Mouse (Mus musculus) heart, postnatal 14 days (tissue): ENCODE measurements around the gene Stkld1. TPM values are rescaled to one million over a fixed set of nuclear protein-coding genes. Genes with fewer than 3 reads are reported as not detected.

Source experiments
- DNase-seq, 2 experiments: peaks; one replicate each; pipeline ENCODE4 v3.0.0; 2021 to 2022
- intact Hi-C: fragments of 180-260 bp; cut with DNase I; formaldehyde crosslinking; loops from one replicate; pipeline ENCODE4 v1.15.1; 2025
- total RNA-seq, 2 experiments: library from RNA; stranded (reverse); gene quantifications; 2 replicates each; pipeline ENCODE4 v1.2.3; 2021

Gene Stkld1
- total RNA-seq, 2 experiments from 2014 or later: 0.29 TPM; not detected in 1

DNA sequence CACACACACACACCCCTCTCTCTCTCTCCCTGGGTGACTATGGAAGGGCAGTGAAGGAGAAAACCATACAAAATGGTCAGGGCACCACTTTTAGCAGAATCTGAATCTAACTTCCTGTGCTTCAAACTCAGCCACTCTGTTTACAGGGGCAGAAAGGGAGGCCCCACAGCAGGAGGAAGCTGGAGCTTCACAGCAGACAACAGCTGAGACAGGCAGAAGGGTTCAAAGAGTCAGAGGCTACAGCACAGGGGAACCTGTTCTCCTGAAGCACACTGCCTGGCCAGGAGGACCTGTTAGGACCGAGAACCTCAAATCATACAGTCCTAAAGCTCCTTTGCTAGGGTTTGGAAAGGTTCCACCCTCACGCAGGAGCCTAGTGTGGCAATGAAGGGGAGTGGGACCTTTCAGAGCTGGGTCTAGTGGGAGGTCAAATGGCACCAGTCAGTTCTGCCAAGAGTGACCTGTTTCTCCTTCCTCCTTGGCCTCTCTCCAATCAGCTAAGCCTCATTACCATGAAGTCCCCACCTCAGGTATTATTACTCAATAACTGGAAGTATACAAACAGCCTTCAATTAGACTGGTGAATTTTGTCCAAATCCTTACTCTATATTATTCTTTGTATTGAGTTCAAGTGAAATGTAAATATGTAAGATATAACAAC is 21.0 kb downstream of the Stkld1 start:
- intact Hi-C loops: no loop called here
- no peak for DNase-seq

DNA sequence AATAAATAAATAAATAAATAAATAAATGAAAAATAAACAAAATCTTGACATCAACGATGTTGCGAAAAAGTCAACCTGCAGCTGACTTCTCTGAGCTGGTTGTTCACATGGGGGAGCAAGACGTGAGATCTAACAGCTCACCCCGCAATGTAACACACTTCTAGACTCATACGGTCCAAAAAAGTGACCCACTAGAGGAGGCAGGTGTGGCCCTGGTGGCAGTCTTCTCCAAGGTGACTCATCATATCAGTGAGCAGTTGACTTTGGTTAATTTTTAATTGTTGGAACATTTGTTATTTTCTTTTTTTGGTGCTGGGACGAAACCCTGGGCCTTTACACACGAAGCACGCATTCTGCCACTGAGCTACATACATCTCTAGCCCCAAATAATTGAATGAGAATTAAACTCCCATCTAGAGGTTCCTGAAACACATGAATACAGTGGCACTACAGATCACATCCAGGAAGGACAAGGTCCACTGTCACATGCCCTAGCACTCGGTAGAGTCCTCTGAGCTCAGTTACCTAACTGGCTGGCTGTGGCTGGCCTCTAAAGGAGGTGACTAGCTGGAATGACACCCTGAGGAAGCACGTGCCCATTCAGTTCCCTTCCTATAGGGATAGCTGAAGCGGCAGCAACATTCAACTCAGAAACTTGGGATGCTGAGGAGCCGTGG is 23.1 kb downstream of the Stkld1 start:
- no peak for DNase-seq
- intact Hi-C loops: no loop called here

DNA sequence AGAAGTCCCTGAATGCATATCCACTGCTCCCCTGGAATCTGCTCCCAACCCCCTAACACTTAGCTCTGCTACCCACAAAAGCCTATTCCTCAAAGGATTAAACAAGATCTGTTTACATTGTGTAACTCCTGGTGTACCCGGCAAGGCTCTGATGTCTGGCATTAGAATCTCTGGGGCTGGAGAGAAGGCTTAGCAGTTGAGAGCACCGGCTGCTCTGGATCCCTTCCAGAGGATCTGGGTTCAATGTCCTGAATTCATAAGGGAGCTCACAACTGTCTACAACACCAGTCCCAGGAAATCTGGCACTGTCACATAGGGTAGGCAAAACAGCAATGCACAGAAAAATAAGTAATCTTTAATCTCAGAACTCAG is 23.6 kb downstream of the Stkld1 start:
- no peak for DNase-seq
- intact Hi-C loops: no loop called here

DNA sequence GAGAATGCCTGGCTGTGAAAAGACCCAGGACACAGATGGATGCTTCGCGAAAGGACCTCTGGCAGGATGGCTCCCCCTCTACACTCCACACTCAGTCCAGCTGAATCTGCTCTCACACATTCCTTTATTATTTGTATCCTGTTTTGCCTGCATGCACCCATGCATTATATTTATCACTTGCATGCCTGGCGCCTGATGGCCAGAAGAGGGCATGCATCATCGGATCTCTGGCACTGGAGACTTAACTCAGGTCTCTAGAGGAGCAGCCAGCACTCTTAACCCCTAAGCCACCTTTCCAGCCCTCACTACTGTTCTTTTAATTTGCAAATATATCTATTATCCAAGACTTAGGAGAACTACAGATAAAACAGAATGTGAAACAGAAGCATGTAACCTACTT is 26.9 kb downstream of the Stkld1 start:
- DNase-seq: no peak
- intact Hi-C loops: loop anchor here (10.0 kb wide), 1 partner anchor 316 kb away; no protein-coding TSS in a partner anchor

DNA sequence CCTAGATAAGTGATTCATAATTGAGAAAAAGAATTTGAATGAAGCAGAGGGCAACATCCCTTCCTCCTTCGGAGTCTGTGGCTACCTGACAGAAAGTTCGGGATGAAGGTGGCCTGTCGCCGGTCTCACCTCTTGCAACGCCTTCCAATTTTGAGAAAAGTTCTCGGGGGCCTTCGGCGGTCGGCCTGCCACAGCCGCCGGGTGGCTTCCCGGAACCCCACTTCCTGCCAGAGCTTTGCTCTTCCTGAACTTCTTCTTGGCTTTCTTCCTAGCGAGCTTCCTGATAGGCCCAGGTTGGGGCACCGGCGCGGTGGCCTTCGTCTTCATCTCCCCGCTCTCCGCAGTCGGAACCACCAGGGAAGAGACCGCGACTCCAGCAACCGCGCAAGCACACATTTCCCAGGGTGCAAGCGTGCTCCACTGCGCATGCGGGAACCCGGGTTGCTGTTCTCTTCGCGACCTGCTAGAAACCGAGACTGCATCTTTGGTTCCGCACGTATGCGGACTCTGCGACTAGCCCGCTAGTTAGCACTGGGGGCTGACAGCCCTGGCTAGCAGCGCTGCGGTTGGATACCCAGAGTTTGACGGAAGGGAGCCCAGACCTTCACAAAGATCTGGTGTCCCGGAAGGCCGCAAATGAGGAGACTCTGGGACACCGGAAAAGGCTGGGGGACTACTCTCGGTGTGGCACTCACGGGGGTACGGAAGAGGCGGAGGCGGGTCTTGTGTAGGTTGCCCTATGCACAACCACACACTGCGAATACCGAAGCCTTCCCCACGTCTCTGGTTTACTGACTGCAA is 30.3 kb downstream of the Stkld1 start, which contains the start of gene Rexo4:
Gene Rexo4, minus strand, starts transcription at position 464 of the 801 bp plus-strand sequence.
- intact Hi-C loops: loop anchor here (2.0 to 10.0 kb wide), 3 partner anchors 45 to 319 kb away; partner anchors contain the start of genes Cacfd1, Med22 and Rpl7a
- DNase-seq: peak; percentile 94

DNA sequence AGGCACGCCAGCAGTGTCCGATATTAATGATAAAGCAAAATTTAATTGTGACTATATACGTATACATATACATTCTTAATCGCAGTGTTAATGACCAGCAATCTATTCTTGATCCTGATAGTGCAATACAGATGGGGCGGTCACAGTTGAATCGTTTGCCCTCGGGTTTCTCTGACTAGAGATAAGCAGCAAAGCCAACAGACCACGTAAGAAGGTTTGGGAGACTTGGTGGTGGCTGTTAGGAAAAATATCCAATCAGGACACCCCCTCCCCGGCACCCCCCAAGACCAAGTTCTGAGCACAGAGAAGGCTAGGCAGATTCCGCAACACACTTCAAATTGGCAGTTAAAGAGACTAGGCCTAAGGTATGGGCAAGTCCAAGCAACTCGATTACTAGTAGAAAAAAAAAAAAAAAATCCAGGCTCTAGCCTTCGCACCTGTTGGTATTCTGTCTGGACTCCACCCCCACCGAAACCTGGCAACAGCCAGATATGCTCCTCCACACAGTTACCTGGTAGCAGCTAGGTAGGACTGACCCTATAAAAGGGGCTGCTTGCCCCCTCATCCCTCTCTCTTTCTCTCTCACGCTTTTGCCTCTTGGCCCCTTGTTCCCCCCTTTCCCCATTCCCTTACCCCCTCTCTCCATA is 31.0 kb downstream of the Stkld1 start:
- intact Hi-C loops: loop anchor here (2.0 to 10.0 kb wide), 3 partner anchors 44 to 320 kb away; partner anchors contain the start of genes Cacfd1, Med22 and Rpl7a
- no peak for DNase-seq

DNA sequence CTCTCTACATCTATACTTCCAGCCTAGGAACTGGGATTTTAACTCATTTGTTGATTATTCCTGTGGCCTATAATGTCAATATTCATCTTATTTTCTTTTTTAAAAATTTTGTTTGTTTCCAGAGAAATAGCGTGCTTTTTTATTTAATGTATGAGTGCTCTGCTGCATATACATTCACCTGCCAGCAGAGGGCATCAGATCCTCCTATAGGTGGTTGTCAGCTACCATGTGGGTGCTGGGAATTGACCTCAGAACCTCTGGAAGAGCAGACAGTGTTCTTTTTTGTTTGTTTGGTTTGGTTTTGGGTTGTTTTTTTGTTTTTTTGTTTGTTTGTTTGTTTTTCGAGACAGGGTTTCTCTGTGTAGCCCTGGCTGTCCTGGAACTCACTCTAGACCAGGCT is 33.4 kb downstream of the Stkld1 start:
- intact Hi-C loops: loop anchor here (10.0 kb wide), 1 partner anchor 322 kb away; no protein-coding TSS in a partner anchor
- DNase-seq: no peak

DNA sequence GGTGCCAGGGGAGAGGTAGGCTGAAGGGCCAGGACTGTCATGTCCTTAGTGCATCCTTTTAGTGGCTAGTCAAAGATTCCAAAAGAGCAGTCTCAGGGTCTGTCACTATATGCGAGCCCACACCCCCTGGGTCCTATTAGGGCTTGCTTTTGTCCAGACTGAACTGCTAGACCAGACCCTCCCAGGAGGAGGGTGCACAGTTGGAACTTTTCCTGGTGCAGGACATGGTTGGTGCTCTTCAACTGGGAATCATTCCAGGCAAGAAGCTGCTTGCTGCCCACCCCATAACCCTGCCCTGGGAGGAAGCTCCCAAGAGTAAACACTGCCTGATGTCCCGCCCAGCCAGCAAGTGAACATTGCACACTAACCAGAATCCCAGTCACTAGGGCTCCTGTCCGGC is 39.3 kb downstream of the Stkld1 start, which contains the start of gene Adamts13:
Gene Adamts13, plus strand, starts transcription at position 301 of the 400 bp plus-strand sequence.
- intact Hi-C loops: no loop called here
- DNase-seq: no peak

DNA sequence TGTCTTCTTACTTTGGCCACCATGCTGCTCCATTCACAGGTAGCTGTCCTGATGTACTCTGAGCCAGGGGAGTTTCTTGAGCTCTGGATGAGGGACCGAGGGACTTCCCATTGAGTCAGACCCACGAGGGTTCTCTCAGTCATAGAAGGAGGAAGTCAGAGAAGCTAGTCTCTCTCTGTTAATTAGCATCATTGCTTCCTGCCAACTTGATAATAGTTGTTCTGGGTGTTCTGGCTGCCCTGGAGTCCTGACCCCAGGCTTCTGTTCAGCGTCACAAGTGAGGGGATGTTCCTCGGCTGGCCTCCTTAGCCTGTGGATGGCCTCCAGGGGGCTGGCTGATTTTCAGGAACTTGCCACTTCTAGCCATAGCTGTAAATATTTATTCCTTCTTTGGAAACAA is 40.1 kb downstream of the Stkld1 start:
- intact Hi-C loops: no loop called here
- DNase-seq: no peak

DNA sequence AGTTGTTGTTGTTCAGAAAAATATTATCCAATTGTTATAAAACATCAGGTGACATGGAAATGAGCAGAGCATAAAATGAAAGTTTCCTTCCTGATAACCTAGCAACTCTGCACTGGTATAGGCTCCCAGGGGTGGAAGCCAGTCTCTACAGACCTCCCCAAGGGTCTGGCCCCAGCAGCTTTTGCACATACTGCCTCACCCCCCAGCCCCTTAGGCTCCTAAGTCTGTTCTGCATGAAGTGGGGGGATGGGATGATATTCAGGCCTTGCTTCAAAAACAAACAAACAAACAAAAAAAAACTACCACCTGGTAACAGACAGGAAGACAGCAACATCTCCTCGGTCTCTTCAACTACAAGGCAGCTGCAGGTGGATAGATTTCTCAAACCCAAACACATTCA is 46.5 kb downstream of the Stkld1 start:
- DNase-seq: no peak
- intact Hi-C loops: no loop called here

DNA sequence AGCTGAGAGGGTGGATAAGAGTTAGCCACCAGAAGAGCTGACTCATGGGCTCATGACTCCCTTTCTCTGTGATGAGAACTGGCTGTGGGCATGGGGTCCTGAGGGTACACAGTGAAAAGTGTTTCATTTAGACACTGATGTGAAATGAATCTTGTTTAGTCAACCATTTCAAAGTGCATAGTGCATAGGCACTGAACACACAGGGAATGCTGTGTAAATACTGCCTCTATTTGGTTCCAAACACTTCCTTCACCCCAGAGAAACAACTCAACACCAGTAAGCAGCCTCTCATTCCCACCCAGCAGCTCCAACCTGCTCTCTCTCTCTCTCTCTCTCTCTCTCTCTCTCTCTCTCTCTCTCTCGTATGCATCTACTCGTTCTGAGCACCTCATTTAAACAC is 50.3 kb downstream of the Stkld1 start:
- DNase-seq: no peak
- intact Hi-C loops: no loop called here

DNA sequence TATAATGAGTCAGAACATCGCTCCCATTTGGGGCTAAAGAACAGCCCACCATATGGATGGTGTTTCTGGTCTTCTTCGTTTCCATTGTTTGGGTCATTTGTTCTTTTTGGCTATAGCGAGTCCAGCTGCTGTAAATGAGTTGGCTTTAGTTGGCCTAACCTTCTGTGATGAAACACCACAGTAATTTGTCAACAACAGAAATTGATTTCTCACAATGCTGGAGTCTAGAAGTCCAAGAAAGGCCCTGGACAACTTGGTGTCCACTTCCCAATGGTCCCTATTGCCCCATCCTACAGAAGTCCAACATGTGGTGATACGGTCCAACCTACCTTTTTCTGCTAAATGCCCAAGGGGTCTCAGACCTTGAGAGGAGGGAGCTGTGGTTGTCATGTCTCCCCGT is 50.8 kb downstream of the Stkld1 start:
- no peak for DNase-seq
- intact Hi-C loops: no loop called here

DNA sequence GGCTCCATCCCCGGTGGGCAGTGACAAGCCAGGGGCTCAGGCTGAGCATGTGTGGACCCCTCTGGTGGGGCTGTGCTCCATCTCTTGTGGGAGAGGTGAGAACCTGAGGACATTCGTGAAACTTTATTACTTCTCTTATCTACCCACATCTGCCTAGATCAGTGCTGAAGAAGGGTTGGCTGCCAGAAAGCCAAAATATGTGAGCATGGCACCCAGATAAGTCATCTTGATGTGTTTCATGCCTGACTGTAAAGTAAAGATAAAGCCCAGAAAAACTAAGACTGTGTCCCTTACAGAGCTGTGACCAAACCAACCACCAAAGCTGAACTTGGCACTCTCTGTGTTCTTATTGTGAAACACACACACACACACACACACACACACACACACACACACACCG is 60.1 kb downstream of the Stkld1 start:
- intact Hi-C loops: no loop called here

DNA sequence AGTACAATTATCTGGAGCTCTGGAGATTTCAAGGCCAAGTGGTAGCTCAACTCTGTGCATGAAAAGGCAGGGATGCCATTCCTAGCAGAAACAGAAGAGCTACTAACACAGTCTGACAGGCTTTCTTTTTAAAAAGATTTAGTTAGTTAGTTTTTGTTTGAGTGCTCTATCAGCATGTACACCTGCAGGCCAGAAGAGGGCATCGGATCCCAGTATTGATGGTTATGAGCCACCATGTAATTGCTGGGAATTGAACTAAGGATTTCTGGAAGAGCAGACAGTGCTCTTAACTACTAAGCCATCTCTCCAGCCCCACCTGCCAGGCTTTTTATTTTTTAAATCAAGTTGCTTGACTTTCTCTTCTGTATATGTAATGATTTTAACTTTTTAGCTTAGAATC is 63.7 kb downstream of the Stkld1 start:
- intact Hi-C loops: no loop called here
- DNase-seq: no peak

More for the DNA sequence above, 60.1 kb downstream of the Stkld1 start:
- DNase-seq: no peak

DNA sequence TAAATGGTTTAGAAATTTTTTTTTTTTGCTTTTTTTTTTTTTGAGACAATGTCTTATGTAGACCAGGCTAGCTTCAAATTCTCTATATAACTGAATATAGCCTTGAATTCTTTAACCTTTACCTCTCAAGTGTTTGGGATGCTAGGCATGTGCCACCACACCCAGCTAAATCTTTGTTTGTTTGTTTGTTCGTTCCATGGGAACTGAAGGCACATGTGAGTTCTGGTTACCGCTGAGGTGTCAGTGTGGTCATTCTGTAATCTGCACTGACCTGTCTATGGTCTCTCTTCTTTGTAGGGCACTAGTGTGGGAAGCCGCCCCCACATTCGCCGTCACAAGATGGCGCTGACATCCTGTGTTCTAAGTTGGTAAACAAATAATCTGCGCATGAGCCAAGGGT is 64.1 kb downstream of the Stkld1 start:
- no peak for DNase-seq
- intact Hi-C loops: no loop called here

Other genes with a start within 250 kb of the Stkld1 start
- gene Abo, start 69.1 kb upstream of the Stkld1 start, total RNA-seq: not detected
- gene Surf6, start 31.2 kb upstream of the Stkld1 start, total RNA-seq: 10 to 100 TPM; 11.3 to 12.3 TPM
- 10 to 100 TPM; 24.4 to 26.5 TPM for gene Med22, start 23.4 kb upstream of the Stkld1 start, total RNA-seq
- 100 to 1,000 TPM; 272 to 313 TPM for gene Rpl7a, start 23.3 kb upstream of the Stkld1 start, total RNA-seq
- 10 to 100 TPM; 14.3 to 15.0 TPM for gene Surf2, start 17.7 kb upstream of the Stkld1 start, total RNA-seq
- 10 to 100 TPM; 44.3 to 45.3 TPM for gene Surf1, start 17.5 kb upstream of the Stkld1 start, total RNA-seq
- gene Surf4, start 119 bp upstream of the Stkld1 start, total RNA-seq: 10 to 100 TPM; 84.7 to 88.7 TPM
- gene Rexo4, start 30.3 kb downstream of the Stkld1 start, total RNA-seq: 10 to 100 TPM; 13.6 to 16.4 TPM
- gene Adamts13, start 39.4 kb downstream of the Stkld1 start, total RNA-seq: not detected
- 10 to 100 TPM; 32.4 to 37.2 TPM for gene Cacfd1, start 75.9 kb downstream of the Stkld1 start, total RNA-seq
- gene Slc2a6, start 94.0 kb downstream of the Stkld1 start, total RNA-seq: under 1 TPM; 0.41 TPM
- not detected for gene Mymk, start 138.1 kb downstream of the Stkld1 start, total RNA-seq
- 10 to 100 TPM; 27.9 to 36.3 TPM for gene Adamtsl2, start 145.3 kb downstream of the Stkld1 start, total RNA-seq
- gene Fam163b, start 208.4 kb downstream of the Stkld1 start, total RNA-seq: under 1 TPM; 0.38 to 0.51 TPM
- 1 to 10 TPM; 2.2 to 2.6 TPM for gene Dbh, start 231.2 kb downstream of the Stkld1 start, total RNA-seq